Mouse (Mus musculus) c-Kit-positive CD71-positive TER-119-positive erythroid progenitor cells, embryonic 14.5 days (primary cell): ENCODE measurements at regions not wholly inside any gene's neighbourhood (a gene's known extent, or its start where the extent isn't known, plus 50 kb on each side); places are given as distances from the start of the nearest gene placed in this dataset.

ENCODE experiments used
- DNase-seq: peaks from one replicate; pipeline ENCODE4 v3.0.0-alpha.2; 2013; ENCODE audit warnings: low spot score

DNA sequence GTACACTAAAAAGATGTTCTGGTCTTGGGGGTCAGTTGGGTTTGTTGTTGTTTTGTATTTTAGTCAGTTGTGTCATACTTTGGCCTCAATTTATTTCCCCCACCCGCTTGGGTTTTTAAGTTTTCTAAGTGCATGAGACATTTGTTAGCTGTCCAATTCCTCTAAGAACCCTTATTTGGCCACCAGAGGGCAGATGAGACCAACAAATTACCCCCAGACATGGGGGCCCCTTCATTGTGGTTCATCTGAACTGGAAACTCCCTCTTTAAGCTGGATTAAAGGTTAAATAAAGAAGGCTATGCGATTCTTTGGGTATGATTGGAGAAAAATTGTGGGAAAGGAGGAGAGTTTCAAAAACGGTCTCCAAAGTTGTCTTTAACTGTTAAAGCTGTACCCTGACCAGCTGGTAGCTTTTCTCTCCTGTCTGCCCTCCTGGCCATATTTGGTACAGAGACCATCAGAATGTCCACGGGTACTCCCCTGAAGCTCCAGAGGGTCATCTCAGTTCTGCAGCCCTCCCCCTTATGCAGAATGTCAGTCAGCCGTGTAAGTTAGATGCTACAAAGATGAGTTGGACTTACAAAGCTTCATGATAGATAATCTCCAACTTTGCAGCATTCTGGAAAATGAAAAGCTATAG lies 238.6 kb downstream of the Foxa2 start:
- DNase-seq, result peak; percentile 11

DNA sequence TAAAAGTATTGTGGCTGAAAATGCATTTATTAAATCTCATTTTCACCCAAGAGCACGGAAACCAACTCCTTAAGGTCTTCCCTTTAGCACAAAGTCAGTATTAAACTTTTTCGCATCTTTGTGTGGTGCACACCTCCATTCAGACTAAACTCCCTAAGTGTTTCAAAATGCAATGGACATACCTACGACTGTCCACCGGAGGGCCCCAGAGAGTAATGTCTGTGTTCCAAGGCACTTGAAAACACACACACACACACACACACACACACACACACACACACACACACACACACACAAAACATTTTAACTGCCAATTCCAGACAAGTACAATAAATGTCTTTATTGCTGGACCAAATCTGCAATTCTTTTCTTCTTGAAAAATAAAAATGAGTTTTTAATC lies 243.7 kb downstream of the Foxa2 start:
- DNase-seq, result peak; percentile 2

DNA sequence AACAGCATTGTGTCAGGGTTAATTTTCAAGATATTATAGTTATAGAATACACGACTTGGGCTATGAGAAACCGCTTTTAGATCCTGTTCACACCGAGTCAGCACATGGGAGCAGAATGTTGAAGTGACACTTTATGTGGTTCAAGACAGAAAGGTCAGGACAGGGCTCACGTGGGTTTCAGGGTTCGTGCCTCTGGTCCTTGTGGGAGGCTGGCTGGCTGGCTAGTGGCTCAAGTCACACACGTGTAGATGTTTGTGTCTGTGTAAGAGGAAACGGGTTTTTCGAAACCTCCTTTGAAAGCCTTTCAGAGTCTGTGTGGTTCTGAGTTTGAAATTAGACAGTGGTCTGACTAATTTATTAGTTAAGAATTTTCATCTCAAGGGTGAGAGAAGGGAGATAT lies 255.3 kb downstream of the Foxa2 start:
- DNase-seq, result no peak

DNA sequence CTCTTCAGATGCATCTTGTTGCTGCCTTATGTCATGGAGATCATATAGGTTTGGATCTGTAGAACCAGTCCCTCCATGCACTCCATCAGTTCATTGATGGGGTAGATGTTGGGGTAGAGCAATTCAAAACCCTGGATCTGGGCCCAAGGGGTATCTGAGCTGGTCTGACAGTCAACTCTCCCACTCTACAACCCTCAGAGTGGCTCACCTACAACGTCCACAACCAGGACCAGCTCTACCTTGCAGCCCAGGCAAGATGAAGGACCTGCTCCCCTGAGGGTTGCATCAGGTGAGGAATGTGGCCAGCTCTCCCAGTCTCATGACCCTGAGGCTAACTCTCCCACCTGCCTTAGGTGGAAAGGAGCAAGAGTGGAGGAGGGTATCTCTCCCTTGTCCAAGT lies 256.9 kb downstream of the Foxa2 start:
- no peak for DNase-seq

DNA sequence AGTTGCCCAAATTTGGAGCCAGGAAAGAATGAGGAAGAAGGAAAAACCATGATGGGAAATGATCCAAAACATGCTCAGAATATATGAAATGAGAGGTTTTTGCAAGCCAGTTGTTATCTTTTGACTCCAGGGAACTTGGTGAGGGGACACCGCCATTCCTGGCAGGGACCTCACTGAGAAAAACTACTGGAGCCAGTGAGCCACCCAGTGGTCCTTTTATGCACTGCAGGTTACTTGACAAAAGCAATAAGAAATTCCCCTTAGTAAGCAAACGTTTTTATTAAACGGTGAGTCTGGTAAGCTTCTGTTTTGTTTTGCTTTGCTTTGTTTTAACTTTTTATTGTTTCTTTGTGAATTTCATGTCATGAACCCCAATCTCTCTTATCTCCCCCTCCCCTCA lies 257.5 kb downstream of the Foxa2 start:
- peak; percentile 2 for DNase-seq

DNA sequence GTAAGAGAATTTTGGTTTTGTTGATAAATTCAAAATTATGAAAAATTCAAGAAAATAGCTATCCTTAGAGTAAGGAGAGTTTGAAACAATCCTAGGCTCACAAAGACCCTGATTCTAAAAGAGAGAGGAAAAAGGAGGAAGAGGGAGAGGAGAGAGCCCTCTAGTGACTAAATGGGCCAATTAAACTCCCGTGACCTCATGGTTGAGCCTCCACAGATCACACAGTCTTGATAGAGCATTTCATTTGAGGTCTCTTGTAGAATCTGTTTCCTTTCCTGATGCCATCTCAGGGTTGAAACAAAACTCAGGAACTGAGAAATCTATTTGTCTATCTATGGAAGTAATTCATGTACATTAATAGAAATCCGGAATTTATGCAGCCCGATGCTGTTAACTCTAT lies 258.8 kb downstream of the Foxa2 start:
- DNase-seq, result no peak

DNA sequence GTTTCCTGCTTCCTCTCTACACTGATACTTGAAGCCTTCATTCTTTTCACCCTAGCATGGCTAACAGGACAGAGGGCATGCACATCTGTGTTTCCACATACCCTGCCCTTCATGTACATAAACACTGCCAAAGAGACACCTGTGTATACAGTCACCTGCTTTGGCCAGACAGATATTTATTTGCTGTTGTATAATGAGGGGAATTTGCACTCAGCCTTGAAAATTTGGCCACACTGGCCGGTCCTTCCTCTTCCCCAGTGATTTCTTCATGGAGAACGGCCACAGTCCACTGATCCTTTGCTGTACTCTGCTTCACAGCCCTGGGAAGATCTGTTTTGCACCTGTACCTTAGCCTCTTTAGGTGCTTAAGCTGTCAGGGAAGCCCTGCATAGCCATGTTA lies 264.3 kb downstream of the Foxa2 start:
- DNase-seq, result no peak

DNA sequence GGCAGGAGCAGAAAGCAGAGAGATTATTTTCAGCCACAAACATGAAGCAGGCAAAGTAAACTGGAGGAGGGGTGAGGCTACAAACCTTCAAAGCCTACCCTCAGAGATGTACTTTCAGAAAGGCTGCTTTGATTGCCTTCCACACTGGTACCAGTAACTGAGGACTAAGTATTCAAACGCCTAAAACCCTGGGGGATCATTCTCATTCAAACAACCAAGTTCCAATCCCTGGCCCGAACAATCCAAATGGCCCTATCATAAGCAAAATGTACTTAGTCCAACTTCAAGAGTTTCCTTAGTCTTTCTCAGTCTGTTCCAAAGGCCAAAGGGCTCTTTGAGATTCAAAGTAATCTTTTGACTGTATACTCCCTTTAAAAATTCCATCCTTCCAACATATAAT lies 270.5 kb downstream of the Foxa2 start:
- no peak for DNase-seq

DNA sequence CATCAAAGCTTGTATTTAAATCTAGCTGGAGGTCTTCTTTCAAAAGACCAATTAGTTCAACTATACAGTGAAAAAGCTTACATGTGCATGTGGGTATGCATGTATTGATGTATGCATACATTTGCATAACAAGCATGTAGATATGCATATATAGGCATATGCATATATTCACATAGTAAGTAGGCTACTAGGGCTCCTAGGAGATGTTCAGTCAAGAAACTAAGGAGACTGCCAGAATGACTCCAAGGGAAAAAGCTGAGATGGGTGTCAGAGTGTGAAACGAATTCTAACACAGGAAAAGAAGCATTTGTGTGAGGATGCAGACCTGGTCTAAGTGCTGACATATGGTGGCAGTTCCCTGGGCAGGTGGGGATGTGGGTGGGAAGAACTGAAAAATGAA lies 274.2 kb downstream of the Foxa2 start:
- DNase-seq, result no peak

DNA sequence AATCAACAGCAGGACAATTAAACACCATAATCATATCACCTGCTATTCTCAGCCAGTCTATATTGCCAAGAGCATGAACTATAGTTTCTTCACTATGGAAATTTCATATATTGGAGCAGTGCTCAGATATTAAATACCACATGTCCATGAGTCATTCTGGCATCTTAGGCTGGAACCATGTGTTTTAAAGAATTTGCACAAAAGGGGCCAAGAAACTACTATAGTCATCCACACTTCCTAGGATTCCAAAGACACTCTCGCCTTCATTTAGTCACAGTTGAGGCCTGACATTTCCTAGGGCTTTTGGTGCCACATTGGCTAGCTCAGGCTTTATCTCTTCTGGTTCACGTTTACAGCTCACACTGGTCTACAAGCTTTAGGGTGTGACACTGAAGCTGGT lies 293.7 kb downstream of the Foxa2 start:
- no peak for DNase-seq

DNA sequence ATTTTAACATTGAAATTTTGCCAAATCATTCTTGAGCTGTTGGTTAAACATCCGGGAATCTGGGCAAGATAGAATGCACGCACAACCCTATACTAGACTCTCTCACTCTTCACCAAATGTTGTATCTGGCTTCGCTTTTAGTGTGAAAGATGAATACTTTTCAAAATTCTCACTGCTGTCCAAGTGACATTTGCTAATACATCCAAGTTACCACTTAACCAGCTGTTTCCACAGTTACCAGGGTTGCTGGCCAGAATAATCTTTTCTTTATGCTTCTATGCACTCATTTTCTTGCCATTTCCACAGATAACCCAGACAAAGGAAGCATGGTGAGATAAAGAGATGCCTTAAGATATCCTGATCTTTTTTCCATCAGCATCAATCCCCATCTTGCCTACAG lies 294.9 kb downstream of the Foxa2 start:
- no peak for DNase-seq

DNA sequence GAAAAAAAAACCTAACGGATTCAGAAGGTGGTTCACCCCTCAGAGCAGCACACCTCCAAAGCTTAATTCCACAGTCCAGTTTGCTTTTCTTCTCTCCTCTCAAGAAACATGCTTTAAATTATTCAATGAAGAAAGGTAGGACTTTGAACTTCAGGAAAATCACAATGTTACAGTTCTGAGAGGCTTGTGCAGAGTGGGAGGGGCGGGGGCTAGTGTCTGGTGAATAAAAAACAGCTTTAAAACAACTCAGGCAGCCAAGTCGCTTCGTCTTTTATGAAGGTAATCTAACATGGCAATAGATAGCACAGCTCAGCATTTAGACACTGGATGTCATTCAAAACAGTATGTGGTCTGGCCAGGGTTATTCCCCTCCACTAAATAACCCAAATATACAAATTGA lies 298.8 kb downstream of the Foxa2 start:
- DNase-seq, result no peak

DNA sequence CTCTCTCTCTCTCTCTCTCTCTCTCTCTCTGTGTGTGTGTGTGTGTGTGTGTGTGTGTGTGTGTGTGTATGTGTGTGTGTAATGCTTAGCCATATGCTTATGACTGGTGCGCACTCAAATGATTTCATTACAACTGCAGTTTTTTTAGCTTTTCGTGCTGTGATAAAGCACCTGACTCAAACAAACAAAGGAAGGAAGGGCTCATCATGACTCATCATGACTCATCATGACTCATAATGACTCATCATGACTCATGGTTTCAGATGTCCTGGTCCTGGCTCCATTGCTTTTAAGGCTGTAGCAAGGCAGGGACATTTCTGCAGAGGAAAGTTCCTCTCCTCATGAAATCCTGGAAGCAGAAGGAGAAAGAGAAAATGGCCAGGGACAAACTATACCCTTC lies 302.9 kb downstream of the Foxa2 start:
- peak; percentile 9 for DNase-seq

DNA sequence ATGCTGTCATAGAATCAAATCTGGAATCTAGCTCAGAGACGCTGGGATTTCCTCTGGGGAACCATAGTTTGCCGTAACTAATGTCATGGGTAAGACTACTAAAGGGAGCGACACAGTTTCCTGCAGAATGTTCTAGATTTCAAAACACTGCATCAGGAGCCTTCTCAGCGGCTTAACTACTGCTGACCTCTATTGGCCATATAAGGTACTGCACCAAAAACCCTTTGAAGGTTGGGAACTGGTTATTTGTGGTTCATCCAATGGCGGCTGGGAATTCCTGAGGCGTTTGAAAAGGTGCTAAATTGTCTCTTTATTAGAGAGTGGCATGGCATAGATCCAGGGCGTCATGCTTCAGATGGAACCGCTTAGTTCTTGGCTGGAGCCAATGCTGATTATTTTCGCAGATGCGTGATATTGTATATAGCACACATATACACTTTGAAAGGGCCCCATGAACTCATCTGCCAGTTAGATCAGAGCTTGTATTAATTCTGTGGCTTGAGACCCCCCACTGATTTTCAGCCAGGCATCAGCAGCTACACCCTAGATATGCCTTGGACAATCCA lies 308.4 kb downstream of the Foxa2 start:
- peak; percentile 13 for DNase-seq

DNA sequence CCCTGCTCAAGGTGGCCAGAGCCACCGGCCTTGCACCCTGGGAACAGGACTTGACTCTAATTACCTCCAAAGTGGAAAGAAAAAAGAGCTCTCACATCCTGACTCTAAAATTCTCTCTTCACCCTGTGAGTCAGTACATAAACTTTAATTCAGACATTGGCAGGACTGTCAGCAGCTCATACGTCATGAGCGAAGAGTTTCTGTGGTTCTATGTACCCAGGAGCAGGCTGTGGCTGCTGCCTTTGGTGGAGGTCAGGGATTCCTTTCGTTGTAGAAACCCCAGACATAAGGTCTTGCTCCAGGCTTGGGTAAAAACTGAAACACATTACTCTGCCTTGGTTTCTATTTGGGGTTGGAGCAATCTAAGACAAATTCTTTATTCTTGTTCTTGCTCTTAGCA lies 319.4 kb downstream of the Foxa2 start:
- no peak for DNase-seq

DNA sequence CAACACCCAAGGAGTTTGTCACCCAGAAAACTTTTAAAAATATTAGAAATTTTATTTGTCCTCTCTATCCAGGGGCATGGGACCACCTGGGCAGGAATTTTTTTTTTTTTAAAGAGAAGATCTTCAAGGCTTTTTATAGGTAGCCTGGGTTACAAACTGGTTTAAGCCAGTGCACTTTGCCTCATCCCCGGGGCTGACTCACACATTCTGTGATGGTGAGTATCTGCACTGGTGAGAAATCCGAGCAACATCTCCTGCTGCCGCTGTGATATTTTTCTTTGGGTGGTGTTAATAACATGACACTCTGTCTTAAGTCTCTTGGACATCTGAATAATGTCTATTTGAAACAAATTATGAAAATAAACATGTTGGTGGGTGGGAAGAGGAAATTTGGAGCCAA lies 327.8 kb downstream of the Foxa2 start:
- DNase-seq, result no peak

DNA sequence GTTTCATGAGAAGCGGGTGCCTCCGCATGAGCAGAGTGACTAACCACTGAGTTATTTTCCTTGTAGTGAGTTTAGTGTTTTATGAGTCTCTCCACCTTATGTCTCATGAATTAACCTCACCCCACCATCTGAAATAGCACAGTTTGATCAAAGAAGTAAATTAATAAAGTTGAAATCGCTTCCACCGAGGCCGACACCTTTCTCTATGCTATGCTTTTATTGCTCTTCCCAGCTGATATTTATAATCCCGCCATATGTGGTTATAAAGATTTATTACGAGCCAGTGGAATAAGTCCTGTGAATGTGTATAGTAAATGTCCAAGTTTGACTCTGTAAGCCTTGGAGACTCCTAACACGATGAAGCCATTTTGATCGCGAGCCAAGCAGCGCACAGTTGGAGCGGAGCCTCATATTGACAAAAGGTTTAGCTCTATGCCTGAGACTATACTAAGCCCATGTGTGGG lies 329.3 kb downstream of the Foxa2 start:
- DNase-seq, result no peak

DNA sequence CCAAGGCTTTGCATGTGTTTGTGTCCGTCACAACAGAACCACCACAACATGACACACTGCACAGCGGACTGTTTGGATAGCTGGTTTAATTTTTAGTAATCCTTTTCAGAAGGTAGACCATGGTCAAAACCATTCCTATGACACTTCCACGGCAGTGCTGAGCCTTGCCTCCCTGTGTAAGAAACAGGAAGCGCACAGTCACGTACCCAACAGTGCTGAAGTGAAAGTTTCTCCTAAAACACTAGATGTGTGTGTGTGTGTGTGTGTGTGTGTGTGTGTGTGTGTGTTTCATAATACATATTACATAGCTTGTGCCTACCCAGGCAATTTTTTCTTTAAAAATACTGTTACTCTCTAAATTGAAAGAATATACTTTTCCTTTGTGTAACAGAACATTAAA lies 331.0 kb downstream of the Foxa2 start:
- DNase-seq, result no peak

DNA sequence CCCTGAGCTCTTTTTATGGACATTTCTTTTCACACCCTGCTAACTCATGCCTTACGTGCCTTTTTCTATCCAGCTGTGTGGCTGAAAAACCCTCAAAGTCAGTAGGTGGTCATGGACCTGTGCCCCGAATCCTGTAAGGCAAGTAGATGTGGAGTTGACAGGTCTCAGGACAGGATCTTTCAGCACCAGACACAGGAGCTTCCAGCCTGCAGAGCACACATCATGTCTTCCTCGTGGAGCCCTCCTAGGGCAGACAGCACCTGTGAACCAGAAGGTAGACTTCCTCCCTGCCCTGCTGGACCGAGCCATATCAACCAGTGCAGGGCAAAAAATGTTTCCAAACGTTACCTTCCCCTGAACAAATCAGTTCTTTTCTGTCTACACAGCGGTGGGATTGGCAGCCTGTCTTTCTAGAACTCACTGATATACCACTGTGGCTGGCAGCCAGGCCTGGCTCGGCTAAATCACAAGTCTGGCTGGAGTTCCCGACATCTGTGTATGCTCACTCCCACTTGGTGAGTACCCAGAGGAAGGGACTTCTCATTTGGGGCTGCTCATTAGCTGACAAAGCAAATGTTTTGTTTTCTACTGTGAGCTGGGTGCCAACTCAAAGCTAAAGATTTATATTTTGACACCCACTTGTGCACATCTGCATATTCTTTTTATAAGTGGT lies 336.0 kb downstream of the Foxa2 start:
- DNase-seq, result no peak

DNA sequence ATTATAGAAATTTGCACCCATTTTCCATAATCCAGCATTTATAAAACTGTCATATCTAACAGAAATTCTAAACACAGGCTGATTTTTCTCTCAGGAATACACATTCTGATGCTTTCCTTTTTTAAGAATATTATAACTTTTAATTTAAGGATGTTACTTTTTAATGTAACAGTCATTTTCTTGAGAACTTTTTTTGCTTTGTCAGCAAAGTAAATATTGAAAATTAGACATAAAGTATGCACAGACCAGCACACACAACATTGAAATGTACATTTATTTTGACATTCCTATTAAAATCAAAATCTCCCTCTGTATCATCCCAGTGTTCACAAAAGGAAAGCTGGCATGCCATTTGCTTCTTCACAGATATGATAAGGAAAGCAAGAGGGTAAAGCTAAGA lies 337.0 kb downstream of the Foxa2 start:
- no peak for DNase-seq

DNA sequence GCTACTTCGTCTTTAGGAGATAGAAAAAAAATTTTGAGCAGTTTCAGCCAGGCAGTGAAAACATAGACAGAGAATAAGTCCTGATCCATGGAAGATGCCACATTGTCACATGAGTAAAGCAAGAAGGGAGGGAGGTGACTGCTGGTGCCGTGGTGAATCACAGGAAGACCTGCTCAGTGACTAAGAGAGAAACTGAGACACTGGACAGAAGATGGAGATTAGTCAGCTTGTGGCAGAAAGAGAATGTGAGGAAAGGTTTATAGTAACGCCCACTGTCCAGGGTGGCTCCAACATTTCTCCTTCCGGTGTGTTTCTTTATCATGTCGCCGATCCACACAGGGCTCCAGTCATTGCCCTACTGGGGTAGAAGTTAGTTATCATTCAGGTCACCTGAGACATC lies 339.6 kb downstream of the Foxa2 start:
- DNase-seq, result no peak

DNA sequence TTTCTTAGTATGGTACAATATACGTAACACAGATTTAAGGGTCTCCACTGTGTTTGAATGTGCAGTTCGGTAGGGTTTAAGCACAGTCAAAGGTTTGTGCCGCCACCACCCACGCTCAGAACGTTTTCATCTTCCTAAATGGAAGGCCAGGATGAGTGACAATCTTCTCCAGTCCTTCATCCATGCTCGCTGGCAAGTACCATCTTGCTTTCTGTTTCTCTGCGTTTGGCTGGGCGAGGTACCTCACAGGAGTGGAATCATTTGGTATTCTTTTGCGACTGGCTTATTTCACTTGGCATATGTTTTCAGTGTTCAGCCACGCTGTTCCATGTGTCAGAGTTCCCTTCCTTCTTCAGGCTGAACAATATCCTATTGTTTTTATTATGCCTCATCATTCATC lies 342.3 kb downstream of the Pax1 start:
- no peak for DNase-seq

DNA sequence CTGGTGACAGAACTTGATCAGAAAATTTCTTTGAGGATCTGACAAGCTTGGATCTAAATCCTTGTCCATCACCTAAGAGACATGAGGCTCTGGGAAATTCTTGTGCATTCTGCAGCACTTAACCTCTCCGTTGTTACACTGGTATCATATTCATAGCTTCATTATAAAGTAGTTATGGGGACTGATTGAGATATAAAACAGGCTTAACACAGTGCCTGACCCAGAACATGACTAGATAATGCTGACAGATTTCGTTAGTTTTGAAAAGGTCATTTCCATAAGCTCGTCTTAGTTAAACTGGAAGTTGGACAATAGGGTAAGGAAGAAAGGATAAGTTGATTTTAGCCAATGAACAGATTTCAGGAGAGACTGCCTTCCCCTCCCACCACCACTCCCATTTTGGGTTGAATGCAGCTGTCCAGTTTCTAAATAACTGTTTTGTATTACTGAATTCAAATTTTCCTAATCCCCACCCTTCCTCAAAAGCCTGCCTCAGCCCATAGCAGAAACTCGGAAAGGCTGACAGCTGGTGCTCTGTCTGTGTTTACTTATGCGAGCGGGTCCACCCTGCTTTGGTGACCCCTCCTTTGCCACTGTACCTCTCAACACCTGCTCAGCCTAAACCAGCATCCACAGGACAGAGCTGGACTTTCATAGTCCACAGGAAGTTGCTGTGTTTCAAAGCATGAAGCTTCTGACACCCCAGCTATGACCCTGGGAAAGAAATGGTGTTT lies 340.8 kb downstream of the Pax1 start:
- DNase-seq, result no peak
